Mouse (Mus musculus): ENCODE results near the gene Tmbim6. TPM values are rescaled to one million over a fixed set of nuclear protein-coding genes. Genes with fewer than 3 reads are reported as not detected.

Tmbim6 gene
- polyA plus RNA-seq, 1 experiment from 2014 or later = 227 TPM

DNA sequence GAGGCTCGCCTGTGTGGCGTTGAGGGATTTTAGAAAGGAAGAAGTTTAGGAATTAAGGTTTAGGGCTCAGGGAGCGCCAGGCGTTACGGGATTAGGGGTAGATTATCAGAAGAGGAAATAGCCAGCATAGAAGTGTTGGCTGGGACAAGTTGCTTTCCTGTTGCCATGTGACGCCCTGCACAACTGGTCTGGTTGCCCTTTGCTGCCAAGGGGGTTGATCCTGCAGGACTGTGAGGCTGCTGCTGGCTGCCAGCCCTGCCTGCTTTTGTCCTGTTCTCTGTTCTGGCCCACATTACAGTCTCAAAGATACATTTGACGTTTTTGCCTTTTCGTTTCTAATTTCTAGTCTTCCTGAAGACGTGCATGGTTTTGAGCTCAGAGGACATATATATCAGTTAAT is 12.5 kb downstream of the Tmbim6 start:
- no peaks in the 10 kb centered on the region for H3K4me1 ChIP-seq
- no peaks in the 10 kb centered on the region for H3K27me3 ChIP-seq
- H3K36me3 ChIP-seq (ENCODE audit: poor library complexity, severe bottlenecking) = peaks cover 81% of the 10 kb centered on the region
- ATAC-seq = no peak
- H3K9ac ChIP-seq = no peak overlapping the region
- 90% methylated on average over 9 of the region's 9 CpGs for WGBS
- no peaks in the 10 kb centered on the region for H3K9me3 ChIP-seq (replicated peaks)
- H3K27ac ChIP-seq = no peak overlapping the region
- H3K4me3 ChIP-seq = no peak overlapping the region
- no peak overlapping the region for H3K4me2 ChIP-seq

DNA sequence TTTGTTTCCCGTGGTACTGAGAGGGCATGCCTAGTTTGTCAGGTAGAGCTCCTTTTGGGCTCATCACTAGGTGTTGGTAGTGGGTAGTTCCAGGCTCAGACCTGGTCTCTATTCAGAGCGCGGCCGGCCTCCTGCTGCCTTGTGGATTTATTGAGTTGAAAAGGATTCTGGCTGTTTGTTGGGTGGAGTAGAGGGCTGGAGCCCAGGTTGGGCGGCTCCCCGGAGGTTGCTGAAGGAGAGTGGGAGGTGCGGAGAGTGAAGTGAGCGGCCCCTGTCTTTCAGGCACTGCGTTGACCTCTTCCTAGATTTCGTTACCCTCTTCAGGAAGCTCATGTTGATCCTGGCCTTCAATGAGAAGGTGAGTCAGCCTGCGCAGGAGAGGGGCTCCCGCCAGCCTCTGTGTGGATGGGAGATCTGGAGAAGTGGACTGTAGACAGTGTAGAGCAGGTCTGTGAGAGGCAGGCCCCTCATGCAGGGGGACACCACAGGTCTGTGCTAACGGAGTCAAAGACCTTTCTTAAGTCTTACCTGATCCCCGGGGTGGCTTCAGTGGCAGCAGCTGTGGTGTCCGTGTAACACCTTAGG is 14.4 kb downstream of the Tmbim6 start:
- H3K4me1 ChIP-seq = no peaks in the 10 kb centered on the region
- WGBS = 89% methylated on average over 15 of the region's 15 CpGs
- no peak overlapping the region for H3K27ac ChIP-seq
- no peaks in the 10 kb centered on the region for H3K27me3 ChIP-seq
- ATAC-seq = no peak
- no peak overlapping the region for H3K9ac ChIP-seq
- no peaks in the 10 kb centered on the region for H3K9me3 ChIP-seq (replicated peaks)
- no peak overlapping the region for H3K4me2 ChIP-seq
- H3K4me3 ChIP-seq = no peak overlapping the region
- peaks cover 83% of the 10 kb centered on the region for H3K36me3 ChIP-seq (ENCODE audit: poor library complexity, severe bottlenecking)

GRCm38 (mm10) chr15:99408845-99409244 is 16.2 kb downstream of the Tmbim6 start:
- 91% methylated on average over 9 of the region's 9 CpGs for WGBS
- no peak for ATAC-seq
- peaks cover 66% of the 10 kb centered on the region for H3K36me3 ChIP-seq (ENCODE audit: poor library complexity, severe bottlenecking)

DNA sequence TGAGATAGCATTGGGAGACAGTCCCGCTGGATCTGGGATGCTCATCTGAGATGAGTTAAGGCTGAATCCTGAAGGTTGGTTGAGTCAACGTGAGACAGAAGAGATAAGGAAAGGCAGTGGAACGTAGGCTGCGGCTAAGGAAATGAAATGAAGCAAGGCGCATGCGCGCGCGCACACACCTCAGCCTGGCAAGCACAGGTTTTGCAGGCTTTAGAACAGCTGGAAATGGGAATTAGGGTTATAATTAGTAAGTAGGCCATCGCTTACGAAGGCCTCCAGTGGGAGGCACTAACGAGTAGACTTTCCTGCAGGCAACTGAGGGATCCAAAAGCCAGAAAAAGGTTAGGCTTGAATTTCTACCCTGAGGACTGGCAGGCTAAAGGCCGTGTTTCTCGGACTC is 19.1 kb downstream of the Tmbim6 start:
- H3K4me2 ChIP-seq = no peak overlapping the region
- H3K27ac ChIP-seq = no peak overlapping the region
- no peaks in the 10 kb centered on the region for H3K9me3 ChIP-seq (replicated peaks)
- WGBS = 70% methylated on average over 14 of the region's 14 CpGs
- H3K4me3 ChIP-seq = no peak overlapping the region
- no peaks in the 10 kb centered on the region for H3K4me1 ChIP-seq
- H3K27me3 ChIP-seq = no peaks in the 10 kb centered on the region
- no peak overlapping the region for H3K9ac ChIP-seq
- H3K36me3 ChIP-seq (ENCODE audit: poor library complexity, severe bottlenecking) = peaks cover 37% of the 10 kb centered on the region
- no peak for ATAC-seq

More at GRCm38 (mm10) chr15:99408845-99409244, 16.2 kb downstream of the Tmbim6 start:
- H3K9ac ChIP-seq = no peak overlapping the region
- no peak overlapping the region for H3K4me3 ChIP-seq
- no peaks in the 10 kb centered on the region for H3K9me3 ChIP-seq (replicated peaks)
- no peak overlapping the region for H3K27ac ChIP-seq
- no peaks in the 10 kb centered on the region for H3K27me3 ChIP-seq
- H3K4me2 ChIP-seq = no peak overlapping the region
- H3K4me1 ChIP-seq = no peaks in the 10 kb centered on the region

DNA sequence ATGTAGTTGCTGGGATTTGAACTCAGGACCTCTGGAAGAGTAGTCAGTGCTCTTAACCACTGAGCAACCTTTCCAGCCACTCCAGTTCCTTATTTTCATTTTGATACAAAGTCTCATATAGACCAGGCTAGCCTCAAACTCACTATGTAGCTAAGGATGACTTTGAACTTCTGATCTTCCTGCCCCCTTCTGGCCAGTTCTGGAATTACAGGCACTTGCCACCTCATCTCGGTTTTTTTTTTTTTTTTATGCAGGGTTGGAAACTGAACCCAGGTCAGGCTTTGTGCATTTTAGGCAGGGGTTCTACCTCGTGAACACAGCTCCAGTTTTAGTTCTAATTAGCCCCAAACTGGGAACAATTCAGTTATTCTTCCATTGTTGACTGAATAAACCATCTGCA is 23.1 kb downstream of the Tmbim6 start:
- no peak overlapping the region for H3K4me3 ChIP-seq
- no peak overlapping the region for H3K9ac ChIP-seq
- no peaks in the 10 kb centered on the region for H3K36me3 ChIP-seq (ENCODE audit: poor library complexity, severe bottlenecking)
- no peak overlapping the region for H3K27ac ChIP-seq
- no peaks in the 10 kb centered on the region for H3K27me3 ChIP-seq
- WGBS = 18% methylated on average over 2 of the region's 2 CpGs
- no peak overlapping the region for H3K4me2 ChIP-seq
- no peaks in the 10 kb centered on the region for H3K9me3 ChIP-seq (replicated peaks)
- peaks cover 12% of the 10 kb centered on the region for H3K4me1 ChIP-seq
- ATAC-seq = no peak

DNA sequence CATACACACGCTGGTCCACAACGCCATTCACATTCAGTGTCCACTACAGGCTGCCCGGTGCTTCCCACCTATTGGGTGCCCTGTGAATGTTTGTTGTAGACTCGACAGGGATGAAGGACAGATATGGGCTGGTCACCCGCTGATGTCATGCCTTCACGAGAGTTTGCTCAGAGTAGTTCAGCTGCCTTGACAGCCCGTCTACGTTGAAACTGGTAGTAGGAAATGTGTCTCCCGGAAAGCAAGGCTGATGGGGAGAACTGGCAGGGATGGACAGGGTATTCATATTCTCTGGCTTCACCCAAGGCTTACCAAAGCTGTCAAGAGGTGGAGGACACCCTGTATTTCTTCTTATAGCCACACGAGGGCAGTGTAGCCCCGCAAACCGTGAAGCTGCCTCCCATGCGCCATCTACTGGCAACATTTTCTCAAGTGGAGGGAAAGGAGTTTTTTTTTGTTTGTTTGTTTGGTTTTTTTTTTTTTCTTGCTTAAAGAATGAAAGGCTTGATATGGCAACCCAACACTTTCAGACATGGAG is 23.7 kb downstream of the Tmbim6 start:
- Histone ChIP-seq H3K36me3 (ENCODE audit: poor library complexity, severe bottlenecking) (peaks cover under 1% of the 10 kb centered on the region; the same call in 1 of the 2 replicates), H3K9ac (no peak overlapping the region), H3K4me2 (no peak overlapping the region), H3K27me3 (no peaks in the 10 kb centered on the region), H3K4me3 (no peak overlapping the region), H3K9me3 (replicated peaks) (no peaks in the 10 kb centered on the region), H3K27ac (no peak overlapping the region), H3K4me1 (peaks cover 16% of the 10 kb centered on the region)
- peak; percentile 43 for ATAC-seq
- WGBS = 18% methylated on average over 13 of the region's 13 CpGs

GRCm38 (mm10) chr15:99416957-99417356 is 24.3 kb downstream of the Tmbim6 start:
- Histone ChIP-seq H3K9me3 (replicated peaks) (no peaks in the 10 kb centered on the region), H3K4me1 (peaks cover 16% of the 10 kb centered on the region), H3K9ac (no peak overlapping the region), H3K4me3 (no peak overlapping the region), H3K27me3 (no peaks in the 10 kb centered on the region), H3K36me3 (ENCODE audit: poor library complexity, severe bottlenecking) (peaks cover 6% of the 10 kb centered on the region; the same call in 1 of the 2 replicates), H3K27ac (no peak overlapping the region), H3K4me2 (no peak overlapping the region)
- no peak for ATAC-seq
- WGBS = 29% methylated on average over 4 of the region's 4 CpGs

- ATAC-seq = no peak
- Histone ChIP-seq H3K4me3 (no peak overlapping the region), H3K36me3 (ENCODE audit: poor library complexity, severe bottlenecking) (peaks cover 14% of the 10 kb centered on the region), H3K27ac (peak overlapping the region; percentile 54; the same call in 1 of the 2 replicates), H3K9me3 (replicated peaks) (no peaks in the 10 kb centered on the region), H3K9ac (no peak overlapping the region), H3K27me3 (no peaks in the 10 kb centered on the region), H3K4me1 (peaks cover 16% of the 10 kb centered on the region), H3K4me2 (no peak overlapping the region)
- 43% methylated on average over 17 of the region's 17 CpGs for WGBS
Observed at GRCm38 (mm10) chr15:99417692-99418271, 25.1 kb downstream of the Tmbim6 start.

- WGBS = 17% methylated on average over 5 of the region's 5 CpGs
- no peaks in the 10 kb centered on the region for H3K27me3 ChIP-seq
- no peak for ATAC-seq
Observed at GRCm38 (mm10) chr15:99420101-99420500, 27.4 kb downstream of the Tmbim6 start.

GRCm38 (mm10) chr15:99420521-99421014 is 27.9 kb downstream of the Tmbim6 start:
- Histone ChIP-seq H3K27ac (peak overlapping the region; percentile 79), H3K9ac (no peak overlapping the region), H3K4me1 (peaks cover 16% of the 10 kb centered on the region), H3K36me3 (ENCODE audit: poor library complexity, severe bottlenecking) (peaks cover 40% of the 10 kb centered on the region), H3K4me3 (peak overlapping the region; percentile 4; the same call in 1 of the 2 replicates), H3K4me2 (peak overlapping the region; percentile 34), H3K9me3 (replicated peaks) (no peaks in the 10 kb centered on the region), H3K27me3 (no peaks in the 10 kb centered on the region)
- WGBS = 2% methylated on average over 12 of the region's 12 CpGs
- peak; percentile 78 for ATAC-seq

More at GRCm38 (mm10) chr15:99420101-99420500, 27.4 kb downstream of the Tmbim6 start:
- Histone ChIP-seq H3K27ac (peak overlapping the region; percentile 79), H3K36me3 (ENCODE audit: poor library complexity, severe bottlenecking) (peaks cover 35% of the 10 kb centered on the region), H3K9ac (no peak overlapping the region), H3K4me3 (no peak overlapping the region), H3K4me2 (peak overlapping the region; percentile 34), H3K9me3 (replicated peaks) (no peaks in the 10 kb centered on the region), H3K4me1 (peaks cover 16% of the 10 kb centered on the region)

- Histone ChIP-seq H3K27ac (peak overlapping the region; percentile 79), H3K4me3 (no peak overlapping the region), H3K9ac (no peak overlapping the region), H3K9me3 (replicated peaks) (no peaks in the 10 kb centered on the region), H3K27me3 (no peaks in the 10 kb centered on the region), H3K4me1 (peaks cover 16% of the 10 kb centered on the region), H3K36me3 (ENCODE audit: poor library complexity, severe bottlenecking) (peaks cover 46% of the 10 kb centered on the region), H3K4me2 (no peak overlapping the region; the same call in 1 of the 2 replicates)
- ATAC-seq = no peak
- WGBS = 84% methylated on average over 9 of the region's 9 CpGs
Observed at GRCm38 (mm10) chr15:99421152-99421551, 28.5 kb downstream of the Tmbim6 start.

DNA sequence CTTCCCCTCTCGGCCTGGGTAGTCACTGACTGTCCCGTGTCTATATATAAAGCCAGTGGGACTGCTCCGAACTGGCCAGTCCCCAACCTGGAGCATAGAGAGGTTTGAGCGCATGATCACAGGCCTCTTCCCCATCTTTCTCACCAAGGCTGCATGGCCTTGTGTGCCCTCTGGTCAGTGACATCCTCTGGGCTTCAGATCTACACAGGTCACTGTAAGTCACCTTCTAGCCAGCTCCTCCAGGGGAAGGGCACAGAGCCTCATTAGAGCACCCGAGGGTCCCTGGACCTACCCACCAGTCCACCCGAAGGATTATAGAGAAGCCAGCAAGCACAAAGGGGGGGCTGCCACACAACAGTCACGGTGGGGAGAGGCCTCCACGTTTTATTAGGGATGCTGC is 29.0 kb downstream of the Tmbim6 start:
- Histone ChIP-seq H3K9me3 (replicated peaks) (no peaks in the 10 kb centered on the region), H3K4me1 (peaks cover 16% of the 10 kb centered on the region), H3K27ac (0 out of 2 replicates have a peak overlapping the region, but pooled peaks have one; percentile 79), H3K27me3 (no peaks in the 10 kb centered on the region), H3K4me3 (no peak overlapping the region), H3K4me2 (no peak overlapping the region), H3K9ac (no peak overlapping the region), H3K36me3 (ENCODE audit: poor library complexity, severe bottlenecking) (peaks cover 51% of the 10 kb centered on the region)
- ATAC-seq = no peak
- 86% methylated on average over 8 of the region's 8 CpGs for WGBS
